Mouse (Mus musculus): ENCODE results near the gene Ano8.
A peak's percentile ranks its signal among the peaks of the same experiment; 100 is the strongest.
"Not testable (repeated sequence)": the region's sequence is repeated elsewhere in the genome, so short reads cannot be mapped to it uniquely, and the experiment has no call there.

The Ano8 gene

GRCm38 (mm10) chr8:71441404-71441803 is 44.4 kb downstream of the Ano8 start:
- peak; percentile 40 for DNase-seq (ENCODE audit: extremely low spot score)

GRCm38 (mm10) chr8:71437041-71437440 is 48.7 kb downstream of the Ano8 start:
- DNase-seq (ENCODE audit: extremely low spot score): no peak

GRCm38 (mm10) chr8:71432935-71433334 is 52.8 kb downstream of the Ano8 start:
- DNase-seq (ENCODE audit: extremely low spot score): not testable (repeated sequence)

Measured in embryo, embryonic 9.5 days (tissue).